ENCODE assay signal across 11 mouse cellular contexts in the genomic region with DNA sequence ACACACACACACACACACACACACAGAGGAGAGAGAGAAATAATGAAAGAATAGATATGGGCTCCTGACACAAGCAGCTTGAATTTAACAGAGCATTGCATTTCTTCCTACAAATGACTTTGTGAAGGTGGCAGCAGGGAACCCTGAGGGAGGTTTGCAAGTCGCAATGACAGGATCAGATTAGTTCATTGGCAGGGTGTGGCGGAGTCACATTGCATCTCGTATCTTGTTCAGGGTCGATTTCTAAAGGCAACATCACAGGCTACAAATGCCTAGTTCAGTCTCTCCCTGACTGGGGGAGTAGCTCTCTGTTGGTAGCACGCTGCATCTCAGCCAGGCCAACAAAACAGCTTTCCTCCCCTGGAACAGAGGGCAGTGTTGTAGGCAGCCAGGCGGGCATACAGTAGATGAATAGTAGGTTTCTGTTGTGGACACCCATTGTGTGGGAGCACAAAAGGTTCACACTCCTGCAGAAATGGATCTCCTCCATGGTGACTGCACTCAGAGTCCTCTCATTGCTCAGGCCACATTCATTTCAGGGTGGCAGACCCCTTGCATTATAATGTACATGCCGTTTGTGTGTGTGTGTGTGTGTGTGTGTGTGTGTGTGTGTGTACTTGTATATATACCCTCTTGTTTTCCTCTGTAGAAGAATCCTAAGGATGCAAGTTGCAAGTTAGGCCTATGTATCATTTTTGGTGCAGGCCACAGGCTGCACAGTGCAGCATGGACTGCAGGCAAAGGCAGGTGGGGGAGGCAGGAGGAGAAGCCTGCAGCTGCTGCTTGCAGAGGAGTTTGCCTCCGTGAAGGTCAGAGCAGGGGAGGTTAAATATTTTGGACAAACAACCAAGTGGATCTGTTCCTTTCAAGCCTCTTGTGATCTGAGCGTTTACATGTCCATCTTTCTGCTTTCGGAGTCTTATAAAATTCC. TPM values are rescaled to one million over a fixed set of nuclear protein-coding genes. Genes with fewer than 3 reads are reported as not detected.
DNase-seq lines count a peak whose midpoint lies in the region; ATAC-seq and TF ChIP-seq lines count a peak whose summit lies in the region.
"Had no signal": no experiment of that assay in that cellular context is flagged by ENCODE, and none has a peak within 500 bp of the region (broad histone marks: within the 10 kb centered on the region; RNA-seq: fewer than 3 reads in every experiment).

No protein-coding gene starts in this region.

- H3K9ac ChIP-seq in midbrain, embryonic 11.5 days (ENCODE audit: low read length) = no peak overlapping the region
- H3K9ac ChIP-seq in hindbrain, embryonic 12.5 days = no peak overlapping the region
- H3K9ac ChIP-seq in neural tube, embryonic 14.5 days (replicated peaks; ENCODE audit: low read depth, low read length) = no peak overlapping the region
- H3K9ac ChIP-seq in intestine, postnatal 0 days (ENCODE audit: low read depth, low read length) = no peak overlapping the region
- H3K9ac ChIP-seq: heart, embryonic 15.5 days had no signal

- 0 out of 2 replicates have a peak overlapping the region, but pooled peaks have one; percentile 9 for H3K27ac ChIP-seq in midbrain, embryonic 10.5 days (replicated peaks)
- no peak overlapping the region for H3K27ac ChIP-seq in midbrain, embryonic 11.5 days (ENCODE audit: low read depth, low read length)
- peak overlapping the region; percentile 7 for H3K27ac ChIP-seq in hindbrain, embryonic 12.5 days
- H3K27ac ChIP-seq in neural tube, embryonic 14.5 days (ENCODE audit: low read depth, low read length) = no peak overlapping the region
- H3K27ac ChIP-seq in intestine, postnatal 0 days (ENCODE audit: low read depth, low read length) = no peak overlapping the region
- H3K27ac ChIP-seq: heart, embryonic 15.5 days; macrophage had no signal

- H3K4me2 ChIP-seq in midbrain, embryonic 11.5 days = no peak overlapping the region
- no peak overlapping the region for H3K4me2 ChIP-seq in hindbrain, embryonic 12.5 days (replicated peaks)
- no peak overlapping the region for H3K4me2 ChIP-seq in neural tube, embryonic 14.5 days (ENCODE audit: low read depth, low read length)
- no peak overlapping the region for H3K4me2 ChIP-seq in intestine, postnatal 0 days (replicated peaks; ENCODE audit: low read depth)
- H3K4me2 ChIP-seq: heart, embryonic 15.5 days had no signal

- H3K4me3 ChIP-seq in midbrain, embryonic 10.5 days = no peak overlapping the region
- no peak overlapping the region for H3K4me3 ChIP-seq in midbrain, embryonic 11.5 days (ENCODE audit: low read depth, low read length)
- no peak overlapping the region for H3K4me3 ChIP-seq in hindbrain, embryonic 12.5 days
- no peak overlapping the region for H3K4me3 ChIP-seq in neural tube, embryonic 14.5 days (ENCODE audit: low read depth, low read length)
- no peak overlapping the region for H3K4me3 ChIP-seq in intestine, postnatal 0 days (ENCODE audit: low read depth, low read length)
- H3K4me3 ChIP-seq: heart, embryonic 15.5 days had no signal

- no peaks in the 10 kb centered on the region for H3K36me3 ChIP-seq in midbrain, embryonic 10.5 days
- H3K36me3 ChIP-seq in midbrain, embryonic 11.5 days (ENCODE audit: control insufficient read depth, insufficient read depth, low read length) = no peaks in the 10 kb centered on the region
- no peaks in the 10 kb centered on the region for H3K36me3 ChIP-seq in hindbrain, embryonic 12.5 days
- H3K36me3 ChIP-seq in neural tube, embryonic 14.5 days (ENCODE audit: control insufficient read depth, insufficient read depth, low read length) = no peaks in the 10 kb centered on the region
- no peaks in the 10 kb centered on the region for H3K36me3 ChIP-seq in intestine, postnatal 0 days (ENCODE audit: control insufficient read depth, insufficient read depth)
- H3K36me3 ChIP-seq: heart, embryonic 15.5 days had no signal

- no peak for TF ChIP-seq CTCF in intestine, postnatal 0 days (IDR thresholded peaks at IDR 0.05; ENCODE audit: low read depth)

- no peak for ATAC-seq in midbrain, embryonic 11.5 days (ENCODE audit: low FRiP score)
- peak; percentile 77 for ATAC-seq in hindbrain, embryonic 12.5 days (ENCODE audit: low FRiP score)
- peak; percentile 38; the same call in 1 of the 2 replicates for ATAC-seq in neural tube, embryonic 14.5 days (ENCODE audit: low read depth)
- no peak for ATAC-seq in intestine, postnatal 0 days

- H3K9me3 ChIP-seq in midbrain, embryonic 10.5 days (replicated peaks) = no peaks in the 10 kb centered on the region
- no peaks in the 10 kb centered on the region for H3K9me3 ChIP-seq in midbrain, embryonic 11.5 days (ENCODE audit: control insufficient read depth, low read length)
- no peaks in the 10 kb centered on the region for H3K9me3 ChIP-seq in hindbrain, embryonic 12.5 days (replicated peaks)
- H3K9me3 ChIP-seq in neural tube, embryonic 14.5 days (ENCODE audit: control insufficient read depth, low read length) = no peaks in the 10 kb centered on the region
- H3K9me3 ChIP-seq in intestine, postnatal 0 days (ENCODE audit: control insufficient read depth) = no peaks in the 10 kb centered on the region
- H3K9me3 ChIP-seq: heart, embryonic 15.5 days had no signal

- peaks cover 8% of the 10 kb centered on the region for H3K4me1 ChIP-seq in midbrain, embryonic 10.5 days
- H3K4me1 ChIP-seq in midbrain, embryonic 11.5 days (ENCODE audit: control insufficient read depth, insufficient read depth, low read length) = no peaks in the 10 kb centered on the region
- H3K4me1 ChIP-seq in hindbrain, embryonic 12.5 days = peaks cover 17% of the 10 kb centered on the region
- H3K4me1 ChIP-seq in neural tube, embryonic 14.5 days (ENCODE audit: control insufficient read depth, insufficient read depth, low read length) = no peaks in the 10 kb centered on the region; the same call in 1 of the 2 replicates
- H3K4me1 ChIP-seq in intestine, postnatal 0 days (replicated peaks; ENCODE audit: control insufficient read depth, insufficient read depth, low read length) = no peaks in the 10 kb centered on the region
- H3K4me1 ChIP-seq: heart, embryonic 15.5 days had no signal

- 76% methylated on average over 10 of the region's 10 CpGs for WGBS in midbrain, embryonic 10.5 days
- WGBS in midbrain, embryonic 11.5 days = 69% methylated on average over 10 of the region's 10 CpGs
- 49% methylated on average over 10 of the region's 10 CpGs for WGBS in hindbrain, embryonic 12.5 days
- WGBS in neural tube, embryonic 14.5 days = 53% methylated on average over 10 of the region's 10 CpGs
- WGBS in intestine, postnatal 0 days = 63% methylated on average over 10 of the region's 10 CpGs

- peak; percentile 53 for DNase-seq in cerebellum, adult 9-11 months
- no peak for DNase-seq in cerebellum, postnatal 10 days
- no peak for DNase-seq in midbrain, embryonic 10.5 days (ENCODE audit: low spot score)
- DNase-seq in midbrain, embryonic 11.5 days (ENCODE audit: low spot score, missing footprints) = no peak
- no peak for DNase-seq in c-Kit-positive CD71-positive TER-119-positive erythroid progenitor cells, embryonic 14.5 days (ENCODE audit: low spot score)
- DNase-seq: adrenal gland, postnatal 10 days had no signal

- H3K27me3 ChIP-seq in midbrain, embryonic 10.5 days (ENCODE audit: low read depth, poor library complexity, severe bottlenecking) = no peaks in the 10 kb centered on the region
- no peaks in the 10 kb centered on the region for H3K27me3 ChIP-seq in midbrain, embryonic 11.5 days (ENCODE audit: control insufficient read depth, insufficient read depth, low read length)
- H3K27me3 ChIP-seq in hindbrain, embryonic 12.5 days = no peaks in the 10 kb centered on the region
- H3K27me3 ChIP-seq in neural tube, embryonic 14.5 days (ENCODE audit: control insufficient read depth, insufficient read depth, low read length) = no peaks in the 10 kb centered on the region
- H3K27me3 ChIP-seq in intestine, postnatal 0 days (replicated peaks; ENCODE audit: control insufficient read depth, insufficient read depth, low read length) = no peaks in the 10 kb centered on the region
- H3K27me3 ChIP-seq: heart, embryonic 15.5 days had no signal

RNA-seq across cellular contexts. Expression of gene Rab30, which starts 58.5 kb away (rescaled TPM):
- 15.1 and 18.1 TPM in 2 replicates for polyA plus RNA-seq in midbrain, embryonic 10.5 days (2016; fragmentation: Nextera tagmentation; extraction: Ambion mirVana)
- 19.4 and 20.0 TPM in 2 replicates for polyA plus RNA-seq in midbrain, embryonic 11.5 days (2014; fragmentation: Nextera tagmentation; extraction: Ambion mirVana)
- polyA plus RNA-seq in hindbrain, embryonic 12.5 days (2016; fragmentation: Nextera tagmentation; extraction: Ambion mirVana) = 22.2 and 22.6 TPM in 2 replicates
- polyA plus RNA-seq in neural tube, embryonic 14.5 days (2014; fragmentation: Nextera tagmentation; extraction: Ambion mirVana) = 28.5 and 34.7 TPM in 2 replicates
- polyA plus RNA-seq in intestine, postnatal 0 days (2015; fragmentation: Nextera tagmentation; extraction: Ambion mirVana) = 328 and 422 TPM in 2 replicates

Comparison
In these comparisons a context has a peak if more than half of its experiments do, and no peak if none do; other contexts are left out.
1. H3K27ac ChIP-seq: peak in midbrain, embryonic 10.5 days (single experiment) and hindbrain, embryonic 12.5 days (single experiment); none in midbrain, embryonic 11.5 days (single experiment), neural tube, embryonic 14.5 days (single experiment) and intestine, postnatal 0 days (single experiment).
2. ATAC-seq: peak in hindbrain, embryonic 12.5 days (single experiment) and neural tube, embryonic 14.5 days (single experiment); none in midbrain, embryonic 11.5 days (single experiment) and intestine, postnatal 0 days (single experiment).